Mouse (Mus musculus): ENCODE data around the gene Fas.

Gene Fas

GRCm38 (mm10) chr19:34369551-34369950 lies 79.1 kb downstream of the Fas start:
- DNase-seq (ENCODE audit: low spot score), result no peak

- no peak for DNase-seq (ENCODE audit: low spot score)
Observed at GRCm38 (mm10) chr19:34370397-34370796, 79.9 kb downstream of the Fas start.
